Mouse (Mus musculus) megakaryocyte, embryonic 14.5 days (primary cell): Measurements from ENCODE around the gene Pfdn5.

Experiments used
- FLI1 ChIP-seq: IDR thresholded peaks from 2 replicates; pipeline ENCODE4 v1.6.1; 2012; ENCODE audit warnings: low read length, inconsistent platforms, mixed read lengths
- GATA1 ChIP-seq: IDR thresholded peaks from 3 replicates; pipeline ENCODE4 v1.6.1; 2012; ENCODE audit warnings: mixed read lengths, low read length, inconsistent platforms, borderline replicate concordance

DNA sequence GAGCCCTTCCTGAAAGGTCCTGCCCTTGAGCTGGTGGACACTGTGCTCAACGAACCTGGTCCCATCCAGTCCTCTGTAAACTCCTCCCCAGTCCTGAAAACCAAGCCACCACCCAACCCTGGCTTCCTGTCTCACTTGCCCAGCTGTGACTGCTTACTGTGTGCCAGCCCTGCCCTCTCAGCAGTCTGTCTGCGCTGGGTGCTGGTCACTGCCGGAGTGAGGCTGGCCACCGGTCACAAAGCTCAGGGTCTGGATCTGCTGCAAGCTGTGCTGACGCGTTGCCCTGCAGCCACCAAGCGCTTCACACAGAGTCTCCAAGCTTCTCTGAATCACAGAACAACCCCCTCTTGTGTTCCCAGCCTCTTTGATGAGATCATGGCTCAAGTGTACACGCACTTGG is 10.6 kb upstream of the Pfdn5 start:
- TF ChIP-seq GATA1: no peak
- no peak for TF ChIP-seq FLI1
